Mouse (Mus musculus) urinary bladder, adult 18-20 months (tissue): ENCODE data around the gene 4932429P05Rik.

ENCODE experiments used
- DNase-seq, 2 experiments: peaks; one replicate each; pipeline ENCODE4 v3.0.0; 2022; ENCODE audit warnings: low spot score in 2 of 2, mixed read lengths in 2 of 2

Gene 4932429P05Rik

DNA sequence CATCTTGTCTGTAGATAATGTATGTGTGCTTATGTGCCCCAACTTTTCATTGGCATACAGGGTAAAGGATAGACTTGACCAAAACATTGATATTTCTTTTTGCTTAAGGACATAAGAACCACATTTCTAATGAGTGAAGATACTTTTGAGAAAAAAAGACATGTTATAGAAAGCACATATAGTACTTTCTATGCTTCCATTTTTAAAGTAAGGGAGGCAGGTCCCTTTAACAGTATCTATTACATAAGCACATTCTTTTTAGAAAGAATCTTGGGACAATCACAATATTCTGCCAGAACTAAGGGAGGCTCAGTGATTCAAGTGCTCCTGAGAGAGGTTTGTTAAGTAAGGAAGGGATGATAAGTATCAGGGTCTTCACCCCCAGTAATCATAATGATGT, at the start of gene 4932429P05Rik:
TSS of gene 4932429P05Rik (plus strand) at position 301 of the 400 bp plus-strand sequence.
- DNase-seq = no peak
